Mouse (Mus musculus) mammary gland, adult 2 months (tissue): ENCODE data around the gene Nhlrc4. TPM values are rescaled to one million over a fixed set of nuclear protein-coding genes. Genes with fewer than 3 reads are reported as not detected.

Experiments
- polyA plus RNA-seq: library from polyadenylated mRNA; depleted of rRNA; stranded (reverse); fragments of >200 nt; gene quantifications from 2 replicates; pipeline ENCODE4 v1.2.3, GENCODE M21; 2012; ENCODE audit warnings: low replicate concordance; rRNA removed

The Nhlrc4 gene
- not detected in 2 replicates for polyA plus RNA-seq

DNA sequence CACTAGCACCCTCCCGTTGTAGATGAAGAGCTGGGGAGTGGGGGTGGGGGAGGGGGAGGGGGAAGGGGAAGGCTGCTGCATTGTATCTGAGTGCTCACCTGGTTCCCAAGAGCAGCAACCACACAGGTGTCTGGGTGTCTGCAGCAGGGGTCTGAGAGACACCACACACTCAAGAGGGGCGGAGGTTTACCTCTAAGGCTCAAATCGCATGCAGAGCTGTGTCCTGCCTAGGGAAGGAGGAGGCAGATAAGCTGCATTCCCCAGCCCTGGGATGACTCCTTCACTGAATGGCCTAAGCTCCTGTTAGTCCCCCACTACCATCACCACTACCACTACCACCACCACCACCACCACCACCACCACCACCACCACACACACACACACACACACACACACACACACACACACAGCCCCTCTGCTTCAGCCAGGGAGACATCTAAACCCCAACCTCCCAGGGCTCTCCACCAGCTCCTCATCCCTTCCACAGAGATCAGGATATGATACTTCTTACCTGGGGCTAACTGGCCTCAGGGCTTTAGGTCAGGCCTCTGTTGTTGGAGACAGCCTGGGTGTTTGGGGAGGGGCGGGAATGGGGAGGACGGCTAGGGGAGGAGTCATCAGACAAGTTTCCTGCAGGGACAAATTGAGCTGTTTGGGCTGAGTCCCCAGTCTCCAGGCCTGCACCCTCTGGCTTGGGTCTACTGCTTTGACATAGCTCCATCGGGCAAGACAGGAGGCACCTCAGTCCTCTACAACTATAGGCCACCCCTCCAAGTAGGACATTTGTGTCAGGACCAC, at the start of gene Nhlrc4, which contains the start of gene Pigq:
Gene Nhlrc4 (minus strand): TSS at position 596 of the 798 bp plus-strand sequence.
Gene Pigq (minus strand): TSS at position 571 of the 798 bp plus-strand sequence.

DNA sequence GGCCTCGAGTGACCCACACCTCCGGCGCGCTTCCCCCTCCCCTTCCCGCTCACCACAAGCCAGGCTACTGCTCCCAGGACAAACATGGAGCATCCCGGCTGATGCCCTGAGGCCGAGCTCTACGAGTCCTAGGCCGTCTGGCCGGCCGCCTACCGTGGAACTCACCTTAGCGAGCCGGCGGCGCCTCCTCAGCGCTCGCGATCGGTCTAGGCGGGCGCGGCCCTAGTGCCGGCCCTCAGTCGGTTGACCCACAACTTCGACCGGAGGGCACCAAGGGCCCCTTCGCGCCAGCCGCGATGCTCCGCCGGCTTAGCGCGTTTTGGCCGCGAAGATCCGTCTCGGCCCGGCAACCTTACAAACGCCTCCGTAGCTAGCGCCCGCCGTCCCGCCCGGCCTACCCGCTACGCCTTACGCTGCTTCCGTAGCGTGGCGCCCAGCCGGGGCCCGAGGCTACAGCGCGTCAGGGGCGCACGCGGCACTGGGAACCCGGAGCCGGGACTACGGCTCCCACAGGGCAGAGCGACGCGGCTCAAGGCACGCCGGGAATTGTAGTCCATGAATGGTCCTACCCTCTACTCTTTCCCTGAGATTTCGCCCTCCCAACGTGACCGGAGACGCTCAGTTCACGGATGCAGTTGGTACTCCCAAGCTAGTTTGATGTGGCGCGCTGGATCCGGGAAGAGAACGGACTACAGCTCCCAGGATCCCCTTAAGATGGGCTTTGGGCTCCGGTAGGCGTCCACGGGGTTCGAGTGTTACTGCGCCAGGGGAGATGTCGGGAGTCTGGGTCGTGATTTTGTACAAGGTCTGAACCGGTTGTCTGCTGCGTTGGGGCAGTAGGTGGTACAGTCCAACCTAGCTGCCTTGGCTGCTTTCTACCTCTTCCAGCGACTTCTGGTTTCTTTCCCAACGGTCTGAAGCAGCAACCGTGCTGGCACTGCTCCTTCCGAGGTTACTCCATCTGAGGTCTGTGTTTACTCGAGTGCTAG, 40.8 kb upstream of the Nhlrc4 start, which contains the start of gene Capn15:
Gene Capn15 (minus strand): TSS at position 491 of the 989 bp plus-strand sequence.

GRCm38 (mm10) chr17:25951803-25952623, 7.3 kb upstream of the Nhlrc4 start, which contains the start of gene A930017K11Rik:
A930017K11Rik (minus strand) TSS chr17:25952565.

DNA sequence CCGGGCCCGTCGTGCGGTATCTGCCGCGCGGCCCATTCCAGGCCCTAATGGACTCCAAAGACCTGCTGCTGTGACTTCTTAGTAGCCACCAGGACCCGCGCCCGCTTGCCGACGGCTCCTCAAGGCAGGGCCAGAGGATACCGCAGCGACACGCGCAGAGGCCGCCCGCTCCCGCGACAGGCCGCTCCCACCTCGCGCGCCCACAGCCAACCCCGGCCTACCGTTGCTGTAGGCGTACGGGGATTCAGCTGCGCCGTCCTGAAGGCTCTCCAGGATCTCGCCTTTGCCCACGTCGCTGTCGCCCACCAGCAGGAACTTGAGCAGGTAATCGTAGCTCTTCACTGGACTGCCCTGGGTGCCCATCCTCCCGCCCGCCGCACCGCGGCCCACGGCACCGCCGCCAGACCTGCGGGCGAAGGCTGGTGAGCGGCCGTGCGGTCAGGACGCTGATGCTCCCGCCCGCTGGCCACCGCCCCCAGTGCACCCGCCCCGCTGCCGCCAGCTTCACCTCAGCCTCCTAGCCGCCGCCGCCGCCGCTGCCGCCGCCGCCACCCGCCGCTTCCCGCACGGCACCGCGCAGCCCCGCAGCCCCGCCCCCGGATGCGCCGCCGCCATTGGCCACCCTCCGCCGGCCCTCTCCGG, 25.5 kb downstream of the Nhlrc4 start, which contains the start of gene Rab40c:
Gene Rab40c (minus strand): TSS at position 584 of the 642 bp plus-strand sequence.

Other genes starting within 250 kb of the Nhlrc4 start
- not detected in 2 replicates for gene Gng13, start 227.8 kb downstream of the Nhlrc4 start, polyA plus RNA-seq
- gene Chtf18, start 217.5 kb downstream of the Nhlrc4 start, polyA plus RNA-seq, result 4.7 and 6.1 TPM in 2 replicates
- 41.7 and 54.2 TPM in 2 replicates for gene Rpusd1, start 217.3 kb downstream of the Nhlrc4 start, polyA plus RNA-seq
- 0.14 and 0.17 TPM in 2 replicates for gene Mslnl, start 208.9 kb downstream of the Nhlrc4 start, polyA plus RNA-seq
- 0.10 and 0.33 TPM in 2 replicates for gene Msln, start 190.6 kb downstream of the Nhlrc4 start, polyA plus RNA-seq
- gene Narfl, start 171.2 kb downstream of the Nhlrc4 start, polyA plus RNA-seq, result 20.4 and 28.7 TPM in 2 replicates
- gene Haghl, start 159.3 kb downstream of the Nhlrc4 start, polyA plus RNA-seq, result 36.0 and 41.6 TPM in 2 replicates
- not detected in 2 replicates for gene Ccdc78, start 158.4 kb downstream of the Nhlrc4 start, polyA plus RNA-seq
- 114 and 133 TPM in 2 replicates for gene Fam173a, start 152.1 kb downstream of the Nhlrc4 start, polyA plus RNA-seq
- gene AC134908.4, start 149.3 kb downstream of the Nhlrc4 start, polyA plus RNA-seq, result 0.88 TPM in 1 of 2 replicates, not detected in the other
- gene Metrn, start 147.8 kb downstream of the Nhlrc4 start, polyA plus RNA-seq, result 35.1 and 74.2 TPM in 2 replicates
- gene Fbxl16, start 135.9 kb downstream of the Nhlrc4 start, polyA plus RNA-seq, result 0.97 and 1.1 TPM in 2 replicates
- 41.0 and 41.4 TPM in 2 replicates for gene Wdr24, start 121.3 kb downstream of the Nhlrc4 start, polyA plus RNA-seq
- gene Jmjd8, start 116.1 kb downstream of the Nhlrc4 start, polyA plus RNA-seq, result 56.2 and 97.4 TPM in 2 replicates
- 122 and 125 TPM in 2 replicates for gene Stub1, start 111.6 kb downstream of the Nhlrc4 start, polyA plus RNA-seq
- 44.8 and 79.9 TPM in 2 replicates for gene Rhbdl1, start 107.7 kb downstream of the Nhlrc4 start, polyA plus RNA-seq
- 63.0 and 78.8 TPM in 2 replicates for gene Gm20683, start 103.2 kb downstream of the Nhlrc4 start, polyA plus RNA-seq
- gene Rhot2, start 100.1 kb downstream of the Nhlrc4 start, polyA plus RNA-seq, result 85.6 and 87.3 TPM in 2 replicates
- gene Wdr90, start 83.5 kb downstream of the Nhlrc4 start, polyA plus RNA-seq, result 34.5 and 41.1 TPM in 2 replicates
- gene Mcrip2, start 76.2 kb downstream of the Nhlrc4 start, polyA plus RNA-seq, result 102 and 244 TPM in 2 replicates
- gene Mettl26, start 69.9 kb downstream of the Nhlrc4 start, polyA plus RNA-seq, result 71.6 and 142 TPM in 2 replicates
- 0.98 and 1.3 TPM in 2 replicates for gene Wfikkn1, start 64.1 kb downstream of the Nhlrc4 start, polyA plus RNA-seq
- 36.1 and 46.6 TPM in 2 replicates for gene Rab40c, start 25.2 kb downstream of the Nhlrc4 start, polyA plus RNA-seq
- 132 and 209 TPM in 2 replicates for gene Pigq, start within 50 bp of the Nhlrc4 start, polyA plus RNA-seq
- 0.05 TPM in 1 of 2 replicates, not detected in the other for gene A930017K11Rik, start 7.6 kb upstream of the Nhlrc4 start, polyA plus RNA-seq
- 36.5 and 53.9 TPM in 2 replicates for gene Capn15, start 40.8 kb upstream of the Nhlrc4 start, polyA plus RNA-seq
- gene Rab11fip3, start 124.6 kb upstream of the Nhlrc4 start, polyA plus RNA-seq, result 27.5 and 39.5 TPM in 2 replicates
- 15.7 and 24.9 TPM in 2 replicates for gene Decr2, start 145.4 kb upstream of the Nhlrc4 start, polyA plus RNA-seq
- 19.1 and 19.2 TPM in 2 replicates for gene Nme4, start 150.6 kb upstream of the Nhlrc4 start, polyA plus RNA-seq
- gene Tmem8, start 168.3 kb upstream of the Nhlrc4 start, polyA plus RNA-seq, result 45.9 and 49.6 TPM in 2 replicates
- gene Mrpl28, start 178.5 kb upstream of the Nhlrc4 start, polyA plus RNA-seq, result 61.5 and 62.7 TPM in 2 replicates
- gene Axin1, start 193.7 kb upstream of the Nhlrc4 start, polyA plus RNA-seq, result 16.8 and 17.2 TPM in 2 replicates